Mouse (Mus musculus) cerebellum, adult 2 months (tissue): ENCODE data around the gene Slc25a26.

Experiments
- CTCF ChIP-seq: fragments of 200-500 bp; IDR thresholded peaks from 2 replicates; pipeline ENCODE4 v1.5.1; 2011; ENCODE audit warnings: low read depth, mild to moderate bottlenecking, control low read depth, low read length, moderate library complexity, borderline replicate concordance; ENCODE audit not compliant: insufficient read depth
- POLR2A ChIP-seq: fragments of 200-500 bp; IDR thresholded peaks from 2 replicates; pipeline ENCODE4 v1.6.1; 2011; ENCODE audit warnings: low read length, control low read depth, borderline replicate concordance; ENCODE audit not compliant: insufficient read depth

GRCm38 (mm10) chr6:94540615-94541014 lies 40.5 kb downstream of the Slc25a26 start:
- TF ChIP-seq CTCF (no peak), POLR2A (no peak)
